Mouse (Mus musculus) WW6 (cell line): ENCODE results near the gene Supv3l1.
"Not testable (repeated sequence)": the region's sequence is repeated elsewhere in the genome, so short reads cannot be mapped to it uniquely, and the experiment has no call there.

ENCODE experiments used
- DNase-seq: peaks from one replicate; pipeline ENCODE4 v3.0.0-alpha.2; 2013; ENCODE audit warnings: low read depth, low spot score

Gene Supv3l1

DNA sequence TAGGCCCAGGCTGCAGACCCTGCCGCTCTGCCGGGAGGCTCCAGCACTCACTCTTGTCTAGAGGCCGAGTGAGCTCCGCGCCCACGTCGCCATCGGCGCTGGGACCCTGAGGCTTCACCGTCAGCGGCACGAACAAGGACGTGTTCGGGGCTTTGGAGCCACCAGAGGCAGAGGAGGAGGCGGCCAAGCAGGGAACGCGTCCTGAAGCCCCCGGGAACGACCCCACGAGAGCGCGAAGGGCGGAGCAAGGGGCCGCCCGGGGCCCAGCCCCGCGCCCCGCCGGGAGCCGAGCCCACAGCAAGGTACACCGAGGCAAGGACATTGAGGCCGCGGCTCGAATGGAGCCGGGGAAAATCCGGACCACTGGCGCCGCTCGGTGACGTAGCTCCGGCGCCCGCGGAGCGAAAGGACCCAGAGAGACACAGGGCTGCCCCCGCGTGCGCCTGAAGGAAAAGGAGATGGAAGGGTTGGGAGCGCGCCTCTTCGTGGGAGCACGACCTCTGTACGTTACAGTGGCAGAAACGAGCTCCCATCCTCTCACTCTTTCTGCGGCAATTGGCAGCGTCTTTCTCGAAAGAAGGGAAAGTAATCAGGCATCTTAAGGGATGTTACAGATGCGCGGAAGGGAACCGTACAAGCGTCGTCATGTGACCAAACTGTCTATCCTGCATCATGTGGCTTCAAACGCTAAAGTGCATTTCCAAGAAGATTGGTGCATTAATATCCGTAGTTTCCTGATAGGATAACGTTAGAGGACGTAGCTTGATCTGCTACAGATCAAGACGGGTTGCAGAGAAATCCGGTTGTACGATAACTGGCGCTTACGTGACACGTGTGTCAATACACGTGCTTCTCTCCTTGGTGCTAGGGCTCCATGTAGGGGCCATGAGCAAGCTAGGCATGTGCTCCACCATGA, at the start of gene Supv3l1, which contains the start of gene 4930507D05Rik:
Supv3l1 (minus strand) TSS at position 375 of the 916 bp plus-strand sequence.
4930507D05Rik (plus strand) TSS at position 126 of the 916 bp plus-strand sequence.
- peak; percentile 75 for DNase-seq

DNA sequence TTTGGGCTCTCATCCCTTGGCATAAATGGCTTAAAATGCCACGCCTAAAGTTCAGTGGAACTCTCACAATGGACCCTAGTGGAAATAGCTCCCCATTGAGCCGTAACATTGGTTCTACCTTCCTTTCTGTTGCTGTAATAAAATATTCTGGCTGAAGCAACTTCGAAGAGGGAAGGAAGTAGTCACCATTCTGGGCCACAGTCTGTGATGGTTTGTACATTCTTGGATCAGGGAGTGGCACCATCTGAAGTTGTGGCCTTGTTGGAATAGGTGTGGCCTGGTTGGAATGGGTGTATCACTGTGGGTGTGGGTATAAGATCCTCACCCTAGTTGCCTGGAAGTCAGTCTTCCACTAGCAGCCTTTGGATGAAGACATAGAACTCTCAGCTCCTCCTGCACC, 42.1 kb upstream of the Supv3l1 start:
- DNase-seq = not testable (repeated sequence)

DNA sequence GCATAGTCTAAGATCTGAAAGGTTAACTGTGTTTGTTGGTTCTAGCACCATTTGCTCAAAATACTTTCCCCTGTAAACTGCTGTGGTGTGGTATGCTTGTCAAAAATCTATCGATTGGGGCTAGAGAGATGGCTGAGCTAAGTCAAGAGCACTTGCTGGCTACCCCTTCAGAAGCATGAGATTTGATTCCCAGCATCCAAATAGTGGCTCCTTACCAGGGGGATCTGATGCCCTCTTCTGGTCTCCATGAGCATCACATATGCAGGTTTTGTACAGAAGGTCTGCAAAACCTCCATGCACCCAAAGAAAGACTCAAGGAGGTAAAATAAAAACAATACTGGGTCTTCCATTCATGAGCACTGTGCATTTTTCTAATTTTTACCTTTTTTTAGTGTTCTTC, 38.7 kb upstream of the Supv3l1 start:
- DNase-seq = no peak

DNA sequence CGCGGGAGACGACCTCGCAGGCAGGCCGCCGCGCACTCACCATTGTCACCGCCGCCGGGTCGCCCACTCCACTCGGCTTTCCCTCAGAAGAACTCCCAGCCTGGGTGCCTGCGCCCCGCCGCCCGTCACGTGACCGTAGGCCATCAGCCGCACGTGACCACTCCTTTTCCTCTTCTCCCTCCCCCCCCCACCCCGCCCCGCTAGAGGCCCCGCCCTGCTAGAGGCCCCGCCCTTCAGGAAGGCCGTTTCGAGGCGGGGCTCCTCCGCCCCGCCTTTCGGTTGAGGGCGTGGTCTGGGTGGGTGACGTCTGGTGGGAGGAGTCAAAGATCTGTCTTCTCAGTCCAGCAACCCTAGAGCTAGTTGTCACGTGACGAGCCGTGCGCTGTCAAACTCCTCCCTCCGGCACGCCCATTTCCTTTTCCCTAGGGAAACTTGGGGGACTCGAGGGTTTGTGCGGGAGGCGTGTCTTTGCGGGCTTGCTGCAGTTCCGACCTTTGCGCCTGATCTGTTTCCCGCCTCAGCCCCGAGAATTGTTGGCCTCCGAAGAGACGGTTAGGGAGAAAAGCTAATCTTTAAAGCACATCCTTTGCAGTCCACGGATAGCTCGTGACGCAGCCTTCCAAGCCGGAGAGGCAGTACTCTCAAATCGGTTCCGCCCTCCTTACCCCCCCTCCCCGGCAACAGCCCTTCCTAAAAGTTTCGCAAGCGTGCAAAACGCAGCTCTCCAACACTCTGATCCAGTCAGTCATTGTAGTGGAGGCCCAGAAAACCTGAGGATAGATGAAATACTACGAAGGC, 37.3 kb upstream of the Supv3l1 start, which contains the start of gene Vps26a:
Vps26a (minus strand) TSS at position 188 of the 798 bp plus-strand sequence.
- peak; percentile 95 for DNase-seq

DNA sequence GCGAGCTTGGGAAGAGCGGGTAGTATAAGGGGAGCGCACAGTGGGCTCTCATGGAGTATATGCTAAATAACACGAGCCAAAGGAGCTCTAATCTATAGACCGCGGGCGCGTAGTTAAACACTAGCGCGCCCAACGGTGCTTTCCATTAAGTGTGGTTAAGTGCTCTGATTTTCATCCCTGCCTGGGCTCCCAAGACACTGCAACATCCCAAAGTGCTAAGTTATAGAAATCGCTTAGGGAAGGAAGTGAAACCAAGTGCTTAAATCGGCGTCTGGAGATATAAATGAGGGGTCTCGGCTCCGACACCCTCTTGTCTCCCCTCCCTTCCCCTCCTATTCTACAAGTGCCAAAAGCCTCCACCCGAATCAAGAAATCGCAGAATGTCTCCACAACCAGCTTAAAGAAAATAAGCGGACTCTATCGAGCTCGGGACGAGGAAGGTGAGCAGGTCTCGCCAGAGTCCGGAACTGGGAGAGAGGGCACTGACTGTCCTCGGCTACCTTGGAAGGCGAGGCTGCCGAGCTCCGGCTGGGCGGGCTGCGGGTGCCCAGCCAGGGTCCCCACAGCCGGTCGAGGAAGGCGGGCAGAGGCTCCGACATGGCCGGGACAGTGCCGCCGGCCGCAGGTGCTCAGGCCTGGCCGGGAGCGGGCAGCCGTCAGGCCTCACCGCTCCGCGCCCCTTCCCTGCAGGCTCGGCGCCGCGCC, 36.5 kb upstream of the Supv3l1 start:
- no peak for DNase-seq

DNA sequence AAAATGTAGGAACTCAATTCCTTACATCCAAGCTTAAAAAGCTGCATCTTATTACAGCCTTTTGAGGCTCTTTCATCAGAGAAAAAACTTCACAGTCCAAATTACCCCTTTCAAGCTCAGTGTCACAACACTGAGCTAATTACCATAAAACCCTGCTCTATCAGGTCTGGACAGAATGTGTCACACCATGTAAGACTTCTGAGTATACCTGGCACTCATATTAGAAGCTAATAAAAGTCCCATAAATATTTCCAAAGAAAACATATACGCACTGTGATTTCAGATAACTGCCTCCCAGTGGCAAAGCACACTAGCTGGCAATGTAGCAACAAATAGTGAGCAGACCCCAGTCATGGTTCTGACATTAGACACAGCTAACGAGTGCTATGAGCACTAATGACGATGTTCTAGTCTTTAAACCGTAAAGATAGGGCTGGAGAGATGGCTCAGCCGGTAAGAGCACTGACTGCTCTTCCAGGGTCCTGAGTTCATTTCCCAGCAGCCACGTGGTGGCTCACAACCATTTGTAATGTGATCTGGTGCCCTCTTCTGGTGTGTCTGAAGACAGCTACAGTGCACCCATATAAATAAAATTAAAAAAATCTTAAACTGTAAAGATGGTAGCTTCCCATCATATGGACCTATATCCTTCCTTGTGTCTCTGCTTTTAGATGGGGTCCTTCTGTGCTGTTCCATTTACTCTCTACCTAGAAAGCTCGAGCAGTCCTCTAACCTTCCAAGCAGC, 31.7 kb upstream of the Supv3l1 start:
- no peak for DNase-seq

DNA sequence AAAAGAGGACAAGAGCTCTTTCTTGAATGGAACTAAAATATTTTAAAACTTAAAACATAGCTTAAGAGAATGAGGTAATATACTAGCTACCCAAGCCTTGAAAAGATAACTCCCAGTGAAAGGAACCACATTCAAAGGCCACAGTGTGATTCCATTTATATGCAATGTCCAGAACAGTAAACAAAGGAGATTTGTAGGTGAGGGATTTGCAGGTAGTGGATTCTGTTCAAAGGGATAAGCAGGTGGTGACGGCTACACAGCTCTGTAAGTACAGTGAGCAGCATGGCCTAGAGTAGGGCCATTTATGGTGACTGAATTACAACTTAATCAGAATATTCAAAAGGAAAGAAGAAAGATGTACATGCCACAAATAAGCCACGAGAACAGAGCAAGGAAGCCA, 27.4 kb upstream of the Supv3l1 start:
- no peak for DNase-seq

GRCm38 (mm10) chr10:62474944-62475343, 25.4 kb upstream of the Supv3l1 start:
- DNase-seq = no peak

- no peak for DNase-seq
These were observed 21.6 kb upstream of the Supv3l1 start for GRCm38 (mm10) chr10:62471105-62471504.

GRCm38 (mm10) chr10:62469736-62470135, 20.2 kb upstream of the Supv3l1 start:
- no peak for DNase-seq

- no peak for DNase-seq
These were observed 11.8 kb upstream of the Supv3l1 start for GRCm38 (mm10) chr10:62461321-62461720.

DNA sequence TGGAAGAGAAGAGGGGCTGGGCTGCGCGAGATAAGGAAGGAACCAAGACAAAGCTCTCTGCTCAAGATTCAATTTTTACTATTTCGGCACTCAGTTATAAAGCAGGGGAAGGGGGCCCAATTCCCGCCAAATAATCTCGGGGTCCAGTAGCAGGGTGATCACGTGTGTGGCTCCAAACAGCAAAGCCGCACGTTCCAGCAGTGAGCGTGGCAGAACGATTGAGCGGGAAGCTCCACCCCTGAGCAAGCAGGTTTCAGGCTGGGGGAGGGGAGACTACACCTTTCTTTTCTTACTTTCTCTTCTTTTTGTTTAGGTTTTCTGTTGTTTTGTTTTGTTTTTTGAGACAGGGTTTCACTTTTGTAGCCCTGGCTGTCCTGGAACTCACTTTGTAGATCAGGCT, 2.5 kb upstream of the Supv3l1 start:
- DNase-seq = not testable (repeated sequence)

DNA sequence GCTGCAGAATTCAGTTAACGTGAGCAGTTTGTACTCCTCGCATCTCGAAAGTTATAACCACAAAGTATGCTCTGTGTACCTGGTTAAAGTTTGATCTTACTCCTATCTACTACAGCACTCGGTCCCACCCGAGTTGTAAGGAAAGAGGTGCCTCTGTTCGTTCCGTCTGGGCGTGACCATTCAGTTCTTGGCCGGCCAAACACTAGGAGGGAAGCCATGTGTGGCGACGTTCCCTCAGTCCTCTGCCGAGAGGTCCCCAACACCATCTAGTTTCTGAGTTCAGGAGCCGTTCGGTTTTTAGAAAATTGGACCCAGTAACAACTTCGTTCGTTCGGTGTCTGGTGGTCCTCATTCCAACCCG, 722 bp upstream of the Supv3l1 start:
- no peak for DNase-seq

DNA sequence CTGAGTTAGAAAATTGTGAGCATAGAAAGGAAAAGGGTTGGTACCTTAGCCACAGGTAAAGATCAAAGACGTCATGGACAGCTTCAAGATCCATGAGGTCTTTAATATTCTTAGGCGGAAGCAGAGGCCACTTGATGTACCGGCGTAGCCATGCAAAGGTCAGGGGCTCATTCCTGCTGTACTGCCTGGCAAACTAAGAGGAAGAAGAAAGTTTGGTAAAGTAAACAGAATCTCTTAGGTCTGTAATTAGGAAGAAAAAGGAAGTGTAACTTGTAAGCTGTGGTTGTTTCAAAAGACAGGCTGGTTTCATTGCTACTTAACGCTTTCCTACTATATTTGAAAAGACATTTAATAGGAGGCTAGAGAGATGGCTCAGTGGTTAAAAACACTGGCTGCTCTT, 19.1 kb downstream of the Supv3l1 start:
- no peak for DNase-seq

GRCm38 (mm10) chr10:62425081-62425871, 24.3 kb downstream of the Supv3l1 start:
- DNase-seq = no peak

DNA sequence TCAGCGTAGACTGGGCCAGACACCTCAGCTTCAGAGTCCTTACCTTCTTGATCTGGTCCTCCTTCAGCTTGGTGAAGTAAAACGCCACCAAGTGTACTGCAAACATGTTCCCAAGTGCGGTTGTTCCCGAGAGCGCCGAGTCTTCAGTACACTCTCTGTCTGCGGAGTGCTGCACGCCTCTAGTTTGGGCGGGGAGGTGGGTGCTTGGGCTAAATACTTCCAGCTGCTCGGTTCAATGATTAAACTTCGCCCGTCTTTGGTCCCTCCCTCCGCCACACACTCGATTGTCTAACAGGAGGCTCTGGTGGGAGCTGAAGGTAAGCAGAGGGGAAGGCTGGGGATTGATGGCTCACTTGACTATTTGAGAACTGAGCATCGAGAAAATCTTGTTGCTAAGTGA, 27.3 kb downstream of the Supv3l1 start, which contains the start of gene Hkdc1:
Hkdc1 (minus strand) TSS at position 237 of the 400 bp plus-strand sequence.
- DNase-seq = no peak

DNA sequence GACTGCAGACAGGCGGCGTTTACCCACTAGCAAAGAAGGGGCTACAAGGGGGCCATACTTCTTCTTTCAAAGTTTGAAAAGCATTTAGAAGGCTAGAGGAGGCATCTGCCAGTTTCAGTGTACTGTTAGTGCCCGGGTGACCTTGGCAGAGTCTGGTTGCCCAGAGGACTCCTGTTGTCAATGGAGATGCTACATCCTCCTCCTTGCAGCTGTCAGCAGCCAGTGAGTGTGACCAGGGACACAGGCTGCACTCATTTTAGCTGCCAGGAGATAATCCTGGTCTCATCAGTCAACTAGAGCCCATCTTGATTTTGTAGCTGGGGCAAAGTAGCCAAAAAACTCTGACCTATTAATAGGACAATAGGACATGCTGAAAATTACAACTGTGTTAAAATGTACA, 28.4 kb downstream of the Supv3l1 start:
- DNase-seq = no peak

- no peak for DNase-seq
These were observed 29.1 kb downstream of the Supv3l1 start for GRCm38 (mm10) chr10:62420399-62420798.

- DNase-seq = no peak
These were observed 30.1 kb downstream of the Supv3l1 start for GRCm38 (mm10) chr10:62419422-62419821.

DNA sequence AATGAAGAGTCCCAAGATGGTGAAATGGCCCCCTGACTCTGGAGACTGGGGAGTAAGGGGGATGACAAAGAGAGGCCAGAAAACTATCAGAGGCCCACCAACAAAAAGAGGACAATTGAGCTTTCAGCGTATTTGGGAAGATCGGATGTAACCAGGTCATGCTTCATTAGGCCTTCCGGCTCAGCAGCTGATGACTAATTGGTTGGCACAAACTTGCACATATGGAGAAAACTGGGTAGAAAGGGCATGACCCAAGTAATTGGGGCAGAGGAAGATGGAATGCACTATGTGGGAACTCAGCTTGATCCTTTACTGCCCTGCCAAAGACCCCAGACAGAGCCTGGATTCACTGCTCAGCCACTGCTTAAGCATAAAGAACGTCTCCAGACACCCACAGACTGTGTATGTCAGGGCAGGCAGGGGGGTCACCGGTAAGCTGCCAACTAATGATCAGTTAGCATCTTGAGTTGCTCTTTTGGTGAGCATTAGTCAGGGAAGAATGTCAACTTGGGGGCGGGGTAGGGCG, 30.6 kb downstream of the Supv3l1 start:
- DNase-seq = no peak
